Mouse (Mus musculus): ENCODE results near the gene Slx4ip.

Gene Slx4ip

DNA sequence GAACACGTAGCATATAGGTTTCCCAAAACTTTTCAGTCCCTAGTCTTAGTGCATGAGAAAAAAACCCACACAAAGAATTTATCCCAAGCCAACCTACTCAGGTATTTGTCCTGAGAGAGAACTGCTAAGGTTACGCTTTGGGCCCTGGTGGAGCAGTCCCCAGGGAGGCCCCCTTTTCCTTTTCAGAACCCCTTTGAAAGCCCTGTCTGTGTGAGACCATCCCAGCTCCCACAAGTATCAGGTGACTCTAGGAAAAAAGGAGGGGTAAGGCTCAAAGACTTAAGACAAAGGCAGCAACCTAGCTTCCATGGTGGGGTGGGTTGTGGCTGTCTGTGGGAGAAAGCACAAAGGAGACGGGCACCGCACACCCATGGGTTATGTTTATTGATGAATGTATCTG lies 216.2 kb downstream of the Slx4ip start:
- DNase-seq (ENCODE audit: low spot score), result no peak

DNA sequence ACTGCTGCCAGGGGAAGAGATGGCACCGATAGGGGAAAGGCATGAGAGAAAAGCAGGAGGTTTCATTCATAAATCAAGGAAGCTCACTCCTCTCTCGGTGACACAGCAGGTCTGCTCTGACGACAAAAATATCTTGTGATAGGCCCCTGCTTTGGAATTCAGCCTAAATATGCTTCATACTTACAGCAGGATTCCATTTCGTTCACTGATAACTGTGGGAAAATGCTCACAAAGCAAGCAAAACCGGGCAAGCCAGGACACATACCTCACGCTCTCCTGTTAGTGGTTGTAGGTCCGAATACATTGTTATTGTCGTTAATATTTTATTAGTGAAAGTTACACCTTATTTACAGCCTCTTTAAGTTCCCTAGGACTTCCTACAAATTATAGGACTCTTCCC lies 216.9 kb downstream of the Slx4ip start:
- no peak for DNase-seq (ENCODE audit: low spot score)

DNA sequence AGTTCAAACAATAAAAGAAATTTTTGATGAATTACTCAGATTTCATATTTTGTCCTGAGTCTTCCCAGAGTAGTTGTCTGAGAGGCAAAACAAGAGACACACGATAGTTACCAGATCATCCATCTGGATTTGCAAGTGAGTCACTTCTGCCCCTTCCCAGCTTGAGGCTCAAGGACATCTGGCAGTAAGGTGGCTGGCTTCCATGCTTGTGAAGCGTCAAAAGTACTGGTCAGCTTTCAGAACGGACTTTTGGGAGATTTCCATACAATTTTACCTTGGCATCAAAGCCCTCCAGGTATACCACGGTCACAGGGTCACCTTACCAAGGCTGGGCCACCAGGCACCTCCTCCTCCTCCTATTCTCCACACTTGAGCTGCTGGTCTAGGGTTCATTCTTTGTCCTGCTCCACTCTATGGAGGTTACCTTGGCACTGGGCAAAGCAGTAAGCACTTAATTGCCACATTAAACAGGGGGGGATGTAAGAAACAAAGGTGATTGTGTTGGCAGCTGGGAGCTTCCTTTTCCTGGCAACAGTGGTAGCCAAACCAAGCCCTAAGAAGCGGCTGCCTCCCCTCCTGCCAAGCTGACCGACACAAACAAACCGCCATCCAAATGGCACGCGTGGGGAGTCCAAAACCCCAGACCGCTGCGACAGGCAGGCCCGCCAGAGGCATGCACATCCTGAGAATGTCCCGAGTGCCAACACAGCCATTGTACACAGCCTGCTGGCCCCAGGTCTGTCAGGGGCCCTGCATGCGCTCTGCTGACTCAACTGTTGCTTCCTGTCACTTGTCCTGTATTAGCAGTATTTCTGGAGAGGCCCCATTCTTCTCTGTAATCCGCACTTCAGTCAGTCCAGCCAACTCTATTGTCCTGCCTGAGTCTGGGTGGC lies 218.5 kb downstream of the Slx4ip start:
- DNase-seq (ENCODE audit: low spot score), result no peak

DNA sequence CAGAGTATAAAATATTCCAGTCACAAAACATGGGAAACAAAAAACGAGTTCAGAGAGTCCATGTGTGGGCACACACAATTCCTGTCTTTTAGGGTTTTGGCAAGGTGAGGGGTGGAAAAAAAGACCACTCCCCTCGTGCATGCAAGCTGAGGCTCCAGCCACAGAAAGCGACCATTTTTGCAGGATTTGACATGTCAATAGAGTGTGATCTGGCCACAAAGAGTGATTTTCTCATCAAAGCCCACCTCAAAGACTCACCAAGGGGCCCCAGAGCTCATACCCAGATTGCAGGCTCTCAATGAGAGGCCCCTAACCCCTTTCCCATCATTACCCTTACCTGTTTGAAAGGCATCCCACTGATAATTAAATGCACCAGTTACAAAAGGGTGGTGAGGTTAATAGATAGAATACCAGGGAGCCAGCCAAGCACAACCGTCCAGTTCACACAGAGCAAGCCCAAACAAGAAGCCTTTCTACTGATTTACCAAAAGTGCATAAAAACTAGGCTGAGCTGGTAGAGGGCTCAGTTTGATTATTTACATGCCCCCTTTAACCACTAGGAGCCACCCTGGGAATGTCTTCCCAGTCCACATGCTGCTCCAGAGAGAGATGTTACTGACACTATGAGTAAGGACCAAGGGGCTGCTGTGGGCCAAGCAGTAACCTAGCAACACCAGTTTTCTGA lies 219.3 kb downstream of the Slx4ip start:
- no peak for DNase-seq (ENCODE audit: low spot score)

DNA sequence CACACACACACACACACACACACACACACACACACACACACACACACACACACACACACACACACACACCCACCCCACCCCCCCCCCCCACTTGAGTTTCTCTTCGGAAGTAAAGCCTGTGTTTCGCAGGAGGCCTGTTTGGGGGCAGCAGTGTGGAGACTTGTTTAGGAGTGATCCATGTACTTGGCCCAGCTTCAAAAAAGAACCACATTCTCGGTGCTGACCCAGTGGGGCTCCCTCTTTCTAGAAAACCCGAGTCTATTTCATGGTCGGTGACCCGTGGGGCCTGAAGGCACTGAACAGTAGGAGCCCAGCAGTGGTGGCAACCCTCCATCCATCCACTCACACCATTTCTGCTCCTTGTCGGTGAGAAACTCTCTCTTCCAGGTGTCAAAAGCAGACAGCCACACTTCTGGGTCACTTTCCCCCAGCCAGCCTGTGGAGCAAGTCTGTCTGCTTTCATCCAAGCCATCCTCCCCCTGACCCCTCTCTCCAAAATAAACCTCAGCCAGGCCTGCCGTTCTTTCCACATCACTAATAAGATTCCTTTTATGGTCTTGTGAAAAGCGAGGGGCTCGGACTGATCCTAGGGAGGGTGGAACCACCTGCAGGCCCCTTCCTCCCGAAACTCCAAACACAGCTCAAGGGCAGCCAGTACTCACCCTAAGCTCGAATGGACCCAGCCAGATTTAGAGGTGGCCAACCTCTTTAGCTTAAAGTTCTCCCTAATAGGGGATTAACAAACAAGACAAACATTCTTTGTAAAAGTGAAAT lies 222.5 kb downstream of the Slx4ip start:
- no peak for DNase-seq (ENCODE audit: low spot score)

DNA sequence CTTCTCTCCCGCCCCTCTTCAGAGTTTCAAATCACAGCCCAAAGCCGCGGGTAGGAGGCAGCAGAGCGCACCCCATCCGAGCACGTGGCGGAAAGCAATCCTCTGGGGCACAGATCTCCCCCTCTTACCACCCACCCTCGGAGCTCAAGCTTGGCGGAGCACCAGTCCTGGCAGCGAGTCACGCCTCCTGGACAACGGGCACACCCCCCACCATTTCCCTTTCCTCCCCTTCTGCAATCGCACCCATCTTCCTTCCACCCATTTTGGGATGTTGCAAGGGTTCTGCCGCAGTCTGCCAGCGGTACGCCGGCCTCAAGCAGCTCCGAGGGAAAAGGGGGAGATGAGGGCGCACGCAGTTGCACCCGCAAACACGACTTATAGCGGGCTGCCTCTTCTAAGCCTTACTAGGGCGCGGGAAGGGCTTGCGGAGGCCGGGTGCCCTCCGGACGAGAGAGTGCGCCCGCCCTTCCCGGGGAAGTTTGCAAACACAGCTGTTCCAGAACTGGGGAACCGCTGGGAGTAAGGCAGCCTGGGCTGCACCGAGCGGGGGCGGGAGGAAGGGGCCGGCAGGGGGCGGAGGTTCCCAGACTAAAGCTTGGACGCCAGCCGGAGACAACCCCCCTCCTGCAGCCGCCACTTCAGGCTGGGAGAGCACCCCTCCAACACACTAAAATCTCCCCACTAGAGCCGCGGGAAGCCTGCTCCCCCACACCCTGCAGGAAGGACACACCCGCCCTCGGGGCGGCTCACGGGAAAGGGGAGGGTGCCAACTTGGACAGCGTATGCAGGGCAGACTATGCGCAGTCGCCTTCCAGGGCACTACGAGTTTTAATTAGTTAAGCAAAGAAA lies 223.5 kb downstream of the Slx4ip start:
- DNase-seq (ENCODE audit: low spot score), result peak; percentile 78

DNA sequence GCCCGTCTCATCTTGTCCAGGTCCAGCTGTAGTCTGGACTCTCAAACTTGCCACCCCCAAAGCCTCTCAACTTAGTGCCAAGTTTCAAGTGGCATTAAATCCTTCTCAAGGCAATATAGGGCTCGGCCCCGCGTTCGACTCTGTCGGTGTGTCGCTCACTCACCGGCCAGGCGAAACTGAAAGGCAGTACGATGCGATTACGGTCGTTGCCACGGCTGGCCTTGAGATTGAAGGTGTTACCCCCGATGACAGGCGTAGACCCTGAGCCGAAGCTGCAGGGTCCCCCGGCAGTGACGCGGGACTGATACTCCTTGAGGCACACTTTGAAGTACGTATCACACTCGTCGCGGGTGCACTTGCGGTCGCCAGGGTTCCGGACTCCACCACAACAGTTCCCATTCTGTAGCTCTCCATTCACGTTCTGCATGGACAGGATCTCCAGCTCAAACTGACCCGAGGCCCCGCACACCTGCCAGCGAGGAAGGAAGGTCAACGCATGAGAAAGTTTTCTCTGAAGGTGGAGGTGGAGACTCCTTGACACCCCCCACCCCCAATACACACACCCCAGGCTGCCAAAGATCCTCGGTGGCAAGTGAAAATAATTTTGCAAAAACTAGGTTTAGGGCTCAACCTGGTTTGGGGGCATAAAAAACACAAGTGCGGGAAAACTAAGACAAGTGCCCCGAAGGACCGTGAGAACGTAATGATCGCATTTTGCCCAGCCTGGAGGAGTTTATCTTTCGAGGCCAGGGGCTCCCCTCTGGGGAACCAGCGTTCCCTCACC lies 224.4 kb downstream of the Slx4ip start:
- DNase-seq (ENCODE audit: low spot score), result no peak

DNA sequence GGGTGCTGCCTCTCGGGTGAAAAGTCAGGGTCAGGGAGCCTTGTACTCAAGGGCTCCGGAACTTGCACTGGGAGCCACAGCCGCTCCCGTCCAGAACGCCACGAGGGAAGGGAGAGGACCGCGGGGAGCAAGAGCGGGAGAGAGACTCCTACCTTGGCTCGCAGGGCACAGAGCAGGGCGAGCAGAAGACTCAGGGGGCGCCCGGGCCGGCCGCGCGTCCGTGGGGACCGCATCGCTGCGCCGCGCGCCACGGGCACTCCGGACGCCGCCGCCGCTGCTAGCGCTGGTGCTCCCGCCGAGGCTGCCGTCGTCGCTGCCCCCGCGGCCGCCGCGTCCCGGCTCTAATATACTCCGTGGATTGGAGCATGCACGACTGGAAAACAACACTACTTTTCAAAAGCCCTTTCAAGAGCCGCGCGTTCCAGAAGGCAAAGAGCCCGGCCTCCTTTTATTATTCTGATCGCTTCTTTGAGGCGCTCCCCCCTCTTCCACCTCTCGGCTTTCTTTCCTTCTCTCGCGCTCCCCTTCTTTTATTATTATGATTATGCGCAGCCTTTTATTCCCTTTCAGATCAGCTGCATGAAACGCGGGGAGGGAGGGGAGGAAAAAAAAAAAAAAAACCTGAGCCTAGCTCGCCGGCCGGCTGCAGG lies 225.1 kb downstream of the Slx4ip start, which contains the start of gene Jag1:
Jag1 (minus strand) TSS at position 620 of the 650 bp plus-strand sequence.
- peak; percentile 41 for DNase-seq (ENCODE audit: low spot score)

DNA sequence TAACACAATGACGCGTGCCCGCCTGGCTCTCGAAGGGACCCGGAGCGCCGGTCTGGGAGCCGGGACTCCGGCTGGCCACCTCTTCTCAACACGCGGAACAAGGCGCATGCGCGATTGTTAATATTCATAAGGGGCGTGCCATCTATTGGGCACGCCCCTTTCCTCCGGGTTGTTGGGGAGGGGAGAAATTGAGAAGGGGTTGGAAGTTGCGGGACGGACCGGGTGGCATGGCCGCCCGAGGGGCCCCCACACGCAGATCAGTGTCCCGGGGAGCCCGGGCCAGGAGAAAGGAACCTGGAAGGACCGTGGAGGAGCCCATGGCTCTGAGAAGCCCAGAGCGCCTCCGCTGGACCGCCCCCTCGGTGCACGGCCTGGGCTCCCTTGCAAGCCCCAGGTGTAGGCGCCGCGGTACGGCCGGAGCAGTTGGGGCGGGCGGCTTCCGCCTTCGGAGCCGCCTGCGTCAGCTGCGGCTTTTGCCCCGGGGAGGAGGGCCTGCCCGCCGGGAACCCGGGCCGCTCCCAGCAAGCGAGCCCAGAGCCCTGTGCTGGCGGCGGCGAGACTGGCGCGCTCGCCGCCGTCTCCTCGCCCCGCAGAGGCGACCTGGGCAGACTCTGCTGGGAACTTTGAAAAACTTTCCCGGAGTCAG lies 225.8 kb downstream of the Slx4ip start:
- DNase-seq (ENCODE audit: low spot score), result peak; percentile 88

DNA sequence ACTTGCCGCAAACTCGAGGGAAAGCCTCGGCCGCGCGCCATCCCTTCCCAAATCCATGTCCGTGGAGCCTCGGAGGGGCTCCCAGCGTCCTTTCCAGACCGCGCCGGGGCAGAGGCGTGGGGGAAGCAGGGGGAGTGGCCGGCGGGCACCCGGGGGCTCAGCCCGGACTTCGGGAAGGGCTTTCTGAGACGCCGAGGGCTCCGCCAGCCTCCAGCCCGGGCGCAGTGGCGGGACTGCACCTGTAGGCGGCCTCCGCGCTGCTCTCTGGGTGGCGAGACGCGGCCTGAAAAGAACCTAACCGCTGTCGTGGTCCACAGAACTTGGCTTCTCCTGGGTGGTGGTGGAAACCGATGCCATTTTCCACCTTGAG lies 226.3 kb downstream of the Slx4ip start:
- peak; percentile 76 for DNase-seq (ENCODE audit: low spot score)
